ENCODE assay signal across 13 mouse cellular contexts in the genomic region with DNA sequence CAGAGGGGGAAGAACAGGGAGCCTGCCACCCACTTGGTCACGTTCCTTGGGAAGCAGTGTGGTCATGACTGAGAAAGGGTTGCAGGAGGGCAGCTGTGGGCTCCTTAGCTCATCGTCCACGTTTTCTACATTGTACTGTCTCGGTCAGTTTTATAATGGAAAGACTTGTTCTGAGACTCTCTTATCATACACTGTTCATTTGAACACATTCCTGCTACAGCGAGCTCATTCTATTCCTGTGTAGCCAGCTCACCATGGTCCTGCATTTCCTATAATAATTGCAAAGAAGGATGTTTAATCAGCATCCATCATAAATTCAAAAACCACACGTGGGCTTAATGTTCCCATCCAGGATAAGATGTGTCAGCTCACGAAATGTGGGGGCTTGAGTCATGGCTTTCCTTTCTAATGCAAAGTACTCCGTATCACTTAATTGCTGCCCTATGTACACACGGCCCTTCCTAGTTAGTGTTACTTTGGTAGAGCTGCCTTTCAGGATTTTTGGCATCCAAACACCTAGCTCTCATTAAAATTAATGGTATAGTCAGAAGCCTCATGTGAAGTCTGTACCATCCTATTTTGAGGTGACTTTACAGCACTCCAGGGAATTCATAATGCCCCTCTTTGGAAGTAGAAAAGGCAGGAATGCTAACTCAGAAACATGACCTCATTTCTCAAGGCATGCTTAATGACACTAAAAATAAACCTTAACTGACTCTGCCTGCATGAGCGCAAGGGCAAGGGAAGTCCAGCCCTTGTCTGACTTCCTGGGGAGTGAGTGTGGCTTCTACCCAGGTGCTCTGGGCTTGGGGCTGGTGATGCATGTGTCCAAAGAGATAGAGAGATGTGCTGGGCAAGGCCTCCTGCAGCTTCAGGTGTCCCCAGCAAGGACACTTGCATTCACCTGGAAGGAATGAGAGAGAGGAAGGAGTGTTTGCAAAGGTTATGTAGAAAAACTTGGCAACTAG. TPM values are rescaled to one million over a fixed set of nuclear protein-coding genes. Genes with fewer than 3 reads are reported as not detected.
A peak's percentile ranks its signal among the peaks of the same experiment; 100 is the strongest.
DNase-seq lines count a peak whose midpoint lies in the region; ATAC-seq and TF ChIP-seq lines count a peak whose summit lies in the region.
"Had no signal": no experiment of that assay in that cellular context is flagged by ENCODE, and none has a peak within 500 bp of the region (broad histone marks: within the 10 kb centered on the region; RNA-seq: fewer than 3 reads in every experiment).

No protein-coding gene starts in this region.

- H3K9ac ChIP-seq in kidney, embryonic 16.5 days (replicated peaks; ENCODE audit: low read length) = no peak overlapping the region
- H3K9ac ChIP-seq in heart, adult 2 months (ENCODE audit: low read depth, low read length) = peak overlapping the region; percentile 1; the same call in 1 of the 2 replicates
- H3K9ac ChIP-seq in hindbrain, embryonic 11.5 days (ENCODE audit: low read depth, low read length) = no peak overlapping the region
- H3K9ac ChIP-seq: hindbrain, embryonic 12.5 days; liver, embryonic 14.5 days had no signal

- ATAC-seq in kidney, embryonic 16.5 days (ENCODE audit: low FRiP score, low TSS enrichment) = no peak
- ATAC-seq in Patski = peak; percentile 85
- no peak for ATAC-seq in hindbrain, embryonic 11.5 days (ENCODE audit: low FRiP score)

- CTCF ChIA-PET in Patski (lab: Charles Lee) = interaction anchor here (0.6 to 1.7 kb wide), 2 partner anchors 23 to 133 kb away, joined by 3 read pairs; a partner anchor contains a TSS

- H3K4me1 ChIP-seq in kidney, embryonic 16.5 days (ENCODE audit: insufficient read depth, low read length) = no peaks in the 10 kb centered on the region
- peaks cover 15% of the 10 kb centered on the region for H3K4me1 ChIP-seq in heart, adult 2 months (ENCODE audit: control insufficient read depth, insufficient read depth, low read length)
- H3K4me1 ChIP-seq in hindbrain, embryonic 11.5 days (replicated peaks; ENCODE audit: control insufficient read depth, insufficient read depth, low read length) = no peaks in the 10 kb centered on the region

- H3K9me3 ChIP-seq in kidney, embryonic 16.5 days (ENCODE audit: low read length) = no peaks in the 10 kb centered on the region
- no peaks in the 10 kb centered on the region for H3K9me3 ChIP-seq in hindbrain, embryonic 11.5 days (ENCODE audit: control insufficient read depth, low read length)
- H3K9me3 ChIP-seq: G1E; hindbrain, embryonic 12.5 days had no signal

- H3K4me2 ChIP-seq in kidney, embryonic 16.5 days (replicated peaks; ENCODE audit: low read depth, low read length) = no peak overlapping the region
- no peak overlapping the region for H3K4me2 ChIP-seq in hindbrain, embryonic 11.5 days (replicated peaks; ENCODE audit: low read depth, low read length)
- H3K4me2 ChIP-seq: hindbrain, embryonic 12.5 days had no signal

- POLR2A ChIA-PET in Patski (lab: Charles Lee) = no interaction called here

- DNase-seq in kidney, postnatal 4 days = no peak
- DNase-seq in Patski (ENCODE audit: low read depth, low spot score) = no peak
- peak; percentile 55 to 65 for DNase-seq in heart, adult 2 months
- DNase-seq in kidney, postnatal 14 days = peak; percentile 13
- DNase-seq in hindbrain, embryonic 11.5 days (ENCODE audit: low spot score) = no peak
- no peak for DNase-seq in layer of hippocampus, adult 18-20 months (ENCODE audit: low spot score in 2 of 2)
- DNase-seq: adrenal gland, postnatal 25 days; right cerebral cortex, postnatal 25 days; thymus, postnatal 4 days had no signal

- H3K79me2 ChIP-seq in heart, adult 2 months (replicated peaks; ENCODE audit: control insufficient read depth, insufficient read depth, low read length) = no peaks in the 10 kb centered on the region

- H3K36me3 ChIP-seq in kidney, embryonic 16.5 days (ENCODE audit: insufficient read depth, low read length) = no peaks in the 10 kb centered on the region
- H3K36me3 ChIP-seq in heart, adult 2 months (ENCODE audit: control insufficient read depth, insufficient read depth, low read length) = peaks cover 11% of the 10 kb centered on the region
- H3K36me3 ChIP-seq in hindbrain, embryonic 11.5 days (ENCODE audit: control insufficient read depth, insufficient read depth, low read length) = no peaks in the 10 kb centered on the region
- H3K36me3 ChIP-seq: G1E; hindbrain, embryonic 12.5 days had no signal

- in situ Hi-C loops in Patski (cut with MboI; ENCODE audit: low pct_unique_long_range_greater_than_20kb) = no loop called here

- 59% methylated on average over 10 of the region's 10 CpGs for WGBS in kidney, embryonic 16.5 days
- 12% methylated on average over 10 of the region's 10 CpGs for WGBS in heart, adult 2 months
- 81% methylated on average over 10 of the region's 10 CpGs for WGBS in hindbrain, embryonic 11.5 days

- TF ChIP-seq POLR2A in heart, adult 2 months (IDR thresholded peaks at IDR 0.05; ENCODE audit: insufficient read depth, low read depth, low read length) = peak; percentile 45; the same call in 1 of the 2 replicates

- peak; percentile 77 for TF ChIP-seq EP300 in heart, adult 2 months (IDR thresholded peaks at IDR 0.05; ENCODE audit: insufficient read depth, low read depth, low read length)

- H3K27me3 ChIP-seq in kidney, embryonic 16.5 days (ENCODE audit: insufficient read depth, low read length) = no peaks in the 10 kb centered on the region
- H3K27me3 ChIP-seq in Patski = peaks cover 11% of the 10 kb centered on the region
- no peaks in the 10 kb centered on the region for H3K27me3 ChIP-seq in heart, adult 2 months (ENCODE audit: control insufficient read depth, insufficient read depth, low read length)
- no peaks in the 10 kb centered on the region for H3K27me3 ChIP-seq in hindbrain, embryonic 11.5 days (ENCODE audit: control insufficient read depth, insufficient read depth, low read length)

- TF ChIP-seq CTCF in Patski (IDR thresholded peaks at IDR 0.05) = no peak
- TF ChIP-seq CTCF in heart, adult 2 months (IDR thresholded peaks at IDR 0.05) = no peak

- intact Hi-C loops in heart, adult 2 months (cut with DNase I) = no loop called here

- H3K4me3 ChIP-seq in kidney, embryonic 16.5 days (ENCODE audit: low read length) = no peak overlapping the region
- H3K4me3 ChIP-seq in heart, adult 2 months = no peak overlapping the region
- no peak overlapping the region for H3K4me3 ChIP-seq in hindbrain, embryonic 11.5 days (ENCODE audit: low read depth, low read length)
- H3K4me3 ChIP-seq: hindbrain, embryonic 12.5 days had no signal

- peak overlapping the region; percentile 32; the same call in 1 of the 2 replicates for H3K27ac ChIP-seq in kidney, embryonic 16.5 days (ENCODE audit: low read length)
- H3K27ac ChIP-seq in heart, adult 2 months = peak overlapping the region; percentile 85
- H3K27ac ChIP-seq in hindbrain, embryonic 11.5 days (ENCODE audit: low read depth, low read length) = no peak overlapping the region
- H3K27ac ChIP-seq: hindbrain, embryonic 12.5 days; liver, embryonic 14.5 days had no signal

RNA-seq across cellular contexts. Expression of a gene that starts 23.4 kb away (rescaled TPM):
- 1.5 and 1.7 TPM in 2 replicates for polyA plus RNA-seq in kidney, embryonic 16.5 days (2015; fragmentation: Nextera tagmentation; extraction: Ambion mirVana)
- 5.7 TPM for polyA plus RNA-seq in Patski (2021)
- total RNA-seq in heart, adult 2 months (2021) = 10 to 100 TPM; 24.2 to 25.8 TPM
- polyA plus RNA-seq in heart, adult 2 months (2012; rRNA removed) = 3.3 and 8.9 TPM in 2 replicates
- 5.8 and 8.3 TPM in 2 replicates for polyA plus RNA-seq in hindbrain, embryonic 11.5 days (2014; fragmentation: Nextera tagmentation; extraction: Ambion mirVana)
- 10 to 100 TPM; 49.4 to 52.7 TPM for total RNA-seq in layer of hippocampus, adult 18-20 months (2021)

Comparison
In these comparisons a context has a peak if more than half of its experiments do, and no peak if none do; other contexts are left out.
1. DNase-seq: peak in heart, adult 2 months (2 of 2) and kidney, postnatal 14 days (single experiment); none in kidney, postnatal 4 days (0 of 2), Patski (single experiment), hindbrain, embryonic 11.5 days (single experiment) and layer of hippocampus, adult 18-20 months (0 of 2).